Comparison of ENCODE assay signal across 24 mouse cellular contexts in the genomic region with DNA sequence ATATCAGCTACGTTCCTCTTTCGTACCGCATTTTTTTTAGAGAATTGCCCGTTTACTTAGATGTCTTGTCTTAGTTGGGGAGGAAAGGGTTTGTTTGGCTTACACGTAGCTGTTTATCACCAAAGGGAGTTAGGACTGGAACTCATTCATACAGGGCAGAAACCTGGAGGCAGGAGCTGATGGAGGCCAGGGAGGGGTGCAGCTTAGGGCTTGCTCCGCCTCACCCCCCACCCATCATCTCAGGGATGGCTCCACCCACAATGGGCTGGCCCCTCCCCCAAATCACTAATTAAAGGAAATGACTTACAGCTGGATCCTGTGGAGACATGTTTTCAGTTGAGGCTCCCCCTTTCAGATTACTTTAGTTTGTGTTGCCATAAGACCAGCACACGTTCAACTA. TPM values are rescaled to one million over a fixed set of nuclear protein-coding genes. Genes with fewer than 3 reads are reported as not detected.
DNase-seq lines count a peak whose midpoint lies in the region; ATAC-seq lines count a peak whose summit lies in the region.
"Had no signal": no experiment of that assay in that cellular context is flagged by ENCODE, and none has a peak within 500 bp of the region (broad histone marks: within the 10 kb centered on the region; RNA-seq: fewer than 3 reads in every experiment).

No protein-coding gene starts in this region.

- no peak overlapping the region for H3K27ac ChIP-seq in heart, embryonic 12.5 days (ENCODE audit: poor library complexity, severe bottlenecking)
- H3K27ac ChIP-seq: embryonic facial prominence, embryonic 15.5 days; heart, embryonic 10.5 days; hindbrain, embryonic 15.5 days; limb, embryonic 12.5 days; midbrain, embryonic 13.5 days had no signal

- no peak overlapping the region for H3K9ac ChIP-seq in heart, embryonic 12.5 days
- H3K9ac ChIP-seq: embryonic facial prominence, embryonic 15.5 days; hindbrain, embryonic 15.5 days; limb, embryonic 12.5 days; lung, embryonic 14.5 days; midbrain, embryonic 13.5 days had no signal

- H3K4me1 ChIP-seq in heart, embryonic 12.5 days (replicated peaks) = peaks cover 17% of the 10 kb centered on the region; the same call in 1 of the 2 replicates

- peak; percentile 19 for DNase-seq in CD4-positive, CD25-positive, alpha-beta regulatory T cell, adult 2 months (ENCODE audit: low read depth, low spot score)
- DNase-seq in kidney, postnatal 10 days = peak; percentile 24
- DNase-seq in kidney, adult 9 months = no peak
- DNase-seq in spleen, postnatal 36 days (ENCODE audit: low spot score in 2 of 2) = peak; percentile 18 to 26
- no peak for DNase-seq in spleen, postnatal 14 days (ENCODE audit: low spot score in 2 of 2)
- DNase-seq in splenic B cell, adult 2 months (ENCODE audit: low read depth, low spot score) = peak; percentile 42
- DNase-seq: adrenal gland, postnatal 10 days; cerebellum, postnatal 36 days; layer of hippocampus, postnatal 36 days; lung, embryonic 14.5 days; lung, postnatal 36 days; right cerebral cortex, postnatal 14 days; thymus, postnatal 14 days had no signal

- ATAC-seq in CD4-positive, CD25-positive, alpha-beta regulatory T cell, adult 4 months = no peak
- no peak for ATAC-seq in heart, embryonic 12.5 days (ENCODE audit: insufficient number of reproducible peaks, low FRiP score)
- ATAC-seq: forebrain, embryonic 14.5 days; midbrain, embryonic 13.5 days had no signal

- H3K4me3 ChIP-seq in heart, embryonic 12.5 days = no peak overlapping the region
- H3K4me3 ChIP-seq: embryonic facial prominence, embryonic 15.5 days; heart, embryonic 10.5 days; hindbrain, embryonic 15.5 days; limb, embryonic 12.5 days; megakaryocyte, embryonic 14.5 days; midbrain, embryonic 13.5 days had no signal

- H3K36me3 ChIP-seq in splenic B cell, adult 2 months (ENCODE audit: control insufficient read depth, insufficient read depth, low read length, poor library complexity, severe bottlenecking) = 0 out of 2 replicates have a peak, but pooled peaks cover 3% of the 10 kb centered on the region
- peaks cover 37% of the 10 kb centered on the region for H3K36me3 ChIP-seq in heart, embryonic 12.5 days

- H3K9me3 ChIP-seq in heart, embryonic 12.5 days (replicated peaks) = peaks cover 4% of the 10 kb centered on the region; the same call in 1 of the 2 replicates
- H3K9me3 ChIP-seq: embryonic facial prominence, embryonic 15.5 days; heart, embryonic 10.5 days; hindbrain, embryonic 15.5 days; limb, embryonic 12.5 days; midbrain, embryonic 13.5 days had no signal

- no peaks in the 10 kb centered on the region for H3K27me3 ChIP-seq in splenic B cell, adult 2 months (ENCODE audit: control insufficient read depth, insufficient read depth, low read length, poor library complexity, severe bottlenecking)
- no peaks in the 10 kb centered on the region for H3K27me3 ChIP-seq in heart, embryonic 12.5 days (replicated peaks)
- H3K27me3 ChIP-seq: CH12.LX; embryonic facial prominence, embryonic 15.5 days; hindbrain, embryonic 15.5 days; limb, embryonic 12.5 days; megakaryocyte, embryonic 14.5 days; midbrain, embryonic 13.5 days had no signal

- WGBS in heart, embryonic 12.5 days = 88% methylated on average over 7 of the region's 7 CpGs

- H3K4me2 ChIP-seq in heart, embryonic 12.5 days = no peak overlapping the region
- H3K4me2 ChIP-seq: embryonic facial prominence, embryonic 15.5 days; hindbrain, embryonic 15.5 days; limb, embryonic 12.5 days; liver, embryonic 11.5 days; lung, embryonic 14.5 days; midbrain, embryonic 13.5 days had no signal

RNA-seq across cellular contexts. Expression of gene Slc35e3, which starts 1.5 kb away (rescaled TPM):
- polyA plus RNA-seq in CD4-positive, CD25-positive, alpha-beta regulatory T cell, adult 4 months (2017; shearing (Covaris generic)) = 1 to 10 TPM; 2.1 to 2.8 TPM
- 13.0 and 14.5 TPM in 2 replicates for polyA plus RNA-seq in heart, embryonic 12.5 days (2016; fragmentation: Nextera tagmentation; extraction: Ambion mirVana)

RNA-seq across cellular contexts. Expression of gene Mdm2, which starts 37.2 kb away (rescaled TPM):
- 10 to 100 TPM; 47.3 to 54.7 TPM for polyA plus RNA-seq in CD4-positive, CD25-positive, alpha-beta regulatory T cell, adult 4 months (2017; shearing (Covaris generic))
- polyA plus RNA-seq in heart, embryonic 12.5 days (2016; fragmentation: Nextera tagmentation; extraction: Ambion mirVana) = 55.7 and 57.4 TPM in 2 replicates

RNA-seq across cellular contexts. Expression of gene Nup107, which starts 44.8 kb away (rescaled TPM):
- polyA plus RNA-seq in CD4-positive, CD25-positive, alpha-beta regulatory T cell, adult 4 months (2017; shearing (Covaris generic)) = 10 to 100 TPM; 54.8 to 65.4 TPM
- 62.4 and 72.0 TPM in 2 replicates for polyA plus RNA-seq in heart, embryonic 12.5 days (2016; fragmentation: Nextera tagmentation; extraction: Ambion mirVana)

Comparison
In these comparisons a context has a peak if more than half of its experiments do, and no peak if none do; other contexts are left out.
1. DNase-seq: peak in CD4-positive, CD25-positive, alpha-beta regulatory T cell, adult 2 months (single experiment), kidney, postnatal 10 days (single experiment), spleen, postnatal 36 days (2 of 2) and splenic B cell, adult 2 months (single experiment); none in kidney, adult 9 months (single experiment) and spleen, postnatal 14 days (0 of 2).